Mouse (Mus musculus) myocyte (in vitro differentiated cells): ENCODE data around the gene Scarf2. TPM values are rescaled to one million over a fixed set of nuclear protein-coding genes. Genes with fewer than 3 reads are reported as not detected.

Source experiments
- H3K27me3 ChIP-seq: one replicate; pipeline ENCODE4 v1.6.1; 2011; ENCODE audit not compliant: control insufficient read depth, insufficient read depth, insufficient read length
- H3K36me3 ChIP-seq: one replicate; pipeline ENCODE4 v1.6.1; 2011; ENCODE audit not compliant: control insufficient read depth, insufficient read depth
- H3K4me2 ChIP-seq: one replicate; pipeline ENCODE4 v1.6.1; 2011; ENCODE audit warnings: low read depth, control low read depth
- H3K4me3 ChIP-seq: one replicate; pipeline ENCODE4 v1.5.1; 2011; ENCODE audit warnings: mild to moderate bottlenecking, control low read depth, moderate library complexity
- H3K79me2 ChIP-seq: one replicate; pipeline ENCODE4 v1.6.1; 2011; ENCODE audit not compliant: control insufficient read depth, insufficient read depth
- H3ac ChIP-seq: one replicate; pipeline ENCODE4 v1.6.1; 2011; ENCODE audit not compliant: control insufficient read depth, insufficient read length
- CEBPB ChIP-seq: IDR thresholded peaks from 2 replicates; pipeline ENCODE4 v1.6.1; 2011; ENCODE audit warnings: mild to moderate bottlenecking, moderate library complexity; ENCODE audit not compliant: poor library complexity, insufficient read depth, severe bottlenecking
- E2F4 ChIP-seq: IDR thresholded peaks from one replicate; pipeline ENCODE4 v1.6.1; 2011; ENCODE audit warnings: mild to moderate bottlenecking, control low read depth, moderate library complexity; ENCODE audit not compliant: insufficient read depth
- MAX ChIP-seq: IDR thresholded peaks from one replicate; pipeline ENCODE4 v1.6.1; 2011; ENCODE audit warnings: low read depth, mild to moderate bottlenecking, control low read depth
- MYOD1 ChIP-seq, 3 experiments: IDR thresholded peaks; one replicate each; pipeline ENCODE4 v1.6.1; 2011; ENCODE audit warnings: control low read depth in 2 of 3, low read depth in 2 of 3, mild to moderate bottlenecking in 2 of 3, moderate library complexity in 1 of 3; ENCODE audit not compliant: insufficient read length in 2 of 3, control insufficient read depth in 1 of 3
- MYOG ChIP-seq, 3 experiments: IDR thresholded peaks; one replicate each; pipeline ENCODE4 v1.6.1; 2011; ENCODE audit warnings: control low read depth in 2 of 3, low read depth in 2 of 3, mild to moderate bottlenecking in 2 of 3; ENCODE audit not compliant: insufficient read length in 2 of 3, control insufficient read depth in 1 of 3, insufficient read depth in 1 of 3
- POLR2A ChIP-seq: IDR thresholded peaks from one replicate; pipeline ENCODE4 v1.6.1; 2011; ENCODE audit warnings: low read depth, mild to moderate bottlenecking, control low read depth, moderate library complexity; ENCODE audit not compliant: insufficient read length
- POLR2AphosphoS2 ChIP-seq: IDR thresholded peaks from one replicate; pipeline ENCODE4 v1.6.1; 2011; ENCODE audit warnings: low read depth, control low read depth; ENCODE audit not compliant: insufficient read length
- REST ChIP-seq: IDR thresholded peaks from one replicate; pipeline ENCODE4 v1.6.1; 2011; ENCODE audit warnings: mild to moderate bottlenecking, control low read depth, moderate library complexity; ENCODE audit not compliant: insufficient read depth, insufficient read length
- SRF ChIP-seq: IDR thresholded peaks from one replicate; pipeline ENCODE4 v1.6.1; 2011; ENCODE audit warnings: low read depth; ENCODE audit not compliant: control insufficient read depth, insufficient read length
- TCF12 ChIP-seq: IDR thresholded peaks from one replicate; pipeline ENCODE4 v1.6.1; 2011; ENCODE audit warnings: mild to moderate bottlenecking, control low read depth; ENCODE audit not compliant: poor library complexity, insufficient read depth, severe bottlenecking
- TCF3 ChIP-seq: IDR thresholded peaks from one replicate; pipeline ENCODE4 v1.6.1; 2011; ENCODE audit warnings: low read depth, control low read depth; ENCODE audit not compliant: insufficient read length
- USF1 ChIP-seq: IDR thresholded peaks from one replicate; pipeline ENCODE4 v1.6.1; 2011; ENCODE audit warnings: low read depth, mild to moderate bottlenecking, control low read depth, moderate library complexity
- polyA plus RNA-seq: library from polyadenylated mRNA; unstranded; fragments of >200 nt; fragmentation: generic; extraction: Trizol; gene quantifications from one replicate; pipeline ENCODE4 v1.2.1, GENCODE M21; 2012; ENCODE audit warnings: missing spikeins

Scarf2 gene
- polyA plus RNA-seq, 1 experiment: 25.9 TPM

GRCm38 (mm10) chr16:17857157-17857556, 60.1 kb downstream of the Scarf2 start:
- H3K27me3 ChIP-seq: no peaks in the 10 kb centered on the region
- TF ChIP-seq CEBPB (no peak), MYOD1 (IDR thresholded peaks at IDR 0.05; ENCODE audit: control insufficient read depth in 1 of 3, insufficient read length in 2 of 3, low read depth in 2 of 3) (no peak), TCF3 (no peak), REST (no peak), MAX (no peak), POLR2A (no peak), POLR2AphosphoS2 (no peak), MYOG (IDR thresholded peaks at IDR 0.05; ENCODE audit: control insufficient read depth in 1 of 3, insufficient read depth in 1 of 3, insufficient read length in 2 of 3, low read depth in 2 of 3) (no peak), E2F4 (no peak), TCF12 (no peak), SRF (no peak), USF1 (no peak)
- no peak overlapping the region for H3K4me2 ChIP-seq
- H3ac ChIP-seq: no peak overlapping the region
- peaks cover 22% of the 10 kb centered on the region for H3K36me3 ChIP-seq
- H3K79me2 ChIP-seq: no peaks in the 10 kb centered on the region
- no peak overlapping the region for H3K4me3 ChIP-seq

Other genes starting within 250 kb of the Scarf2 start
- 0.08 TPM for gene Lrrc74b, start 236.0 kb upstream of the Scarf2 start, polyA plus RNA-seq
- 3.3 TPM for gene P2rx6, start 235.4 kb upstream of the Scarf2 start, polyA plus RNA-seq
- gene Slc7a4, start 214.1 kb upstream of the Scarf2 start, polyA plus RNA-seq: 1.1 TPM
- 15.2 TPM for gene Smpd4, start 177.9 kb upstream of the Scarf2 start, polyA plus RNA-seq
- gene Ccdc74a, start 150.8 kb upstream of the Scarf2 start, polyA plus RNA-seq: 1.5 TPM
- 42.9 TPM for gene Med15, start 64.4 kb upstream of the Scarf2 start, polyA plus RNA-seq
- gene Klhl22, start 37.7 kb upstream of the Scarf2 start, polyA plus RNA-seq: 107 TPM
- 0.02 TPM for gene B830017H08Rik, start 35.8 kb downstream of the Scarf2 start, polyA plus RNA-seq
- gene Car15, start 41.1 kb downstream of the Scarf2 start, polyA plus RNA-seq: 1.2 TPM
- 0.08 TPM for gene Gm20518, start 94.4 kb downstream of the Scarf2 start, polyA plus RNA-seq
- gene Tssk1, start 96.9 kb downstream of the Scarf2 start, polyA plus RNA-seq: 0.07 TPM
- gene Dgcr2, start 101.3 kb downstream of the Scarf2 start, polyA plus RNA-seq: 42.8 TPM
- gene Tssk2, start 101.4 kb downstream of the Scarf2 start, polyA plus RNA-seq: 0.07 TPM
- 17.4 TPM for gene Ess2, start 114.1 kb downstream of the Scarf2 start, polyA plus RNA-seq
- not detected for gene Gsc2, start 117.8 kb downstream of the Scarf2 start, polyA plus RNA-seq
- 72.5 TPM for gene Slc25a1, start 130.9 kb downstream of the Scarf2 start, polyA plus RNA-seq
- not detected for gene Vpreb2, start 183.1 kb downstream of the Scarf2 start, polyA plus RNA-seq